Mouse (Mus musculus) bone marrow, adult 2 months (tissue): Measurements from ENCODE around the gene Zbtb12.

Experiments used
- CTCF ChIP-seq: fragments of 200-500 bp; IDR thresholded peaks from 2 replicates; pipeline ENCODE4 v1.5.1; 2011; ENCODE audit warnings: low read length, control low read depth; ENCODE audit not compliant: control insufficient read depth, insufficient read depth
- POLR2A ChIP-seq: fragments of 200-500 bp; IDR thresholded peaks from 2 replicates; pipeline ENCODE4 v1.6.1; 2011; ENCODE audit warnings: low read depth, mild to moderate bottlenecking, control low read depth, low read length, borderline replicate concordance; ENCODE audit not compliant: control insufficient read depth

DNA sequence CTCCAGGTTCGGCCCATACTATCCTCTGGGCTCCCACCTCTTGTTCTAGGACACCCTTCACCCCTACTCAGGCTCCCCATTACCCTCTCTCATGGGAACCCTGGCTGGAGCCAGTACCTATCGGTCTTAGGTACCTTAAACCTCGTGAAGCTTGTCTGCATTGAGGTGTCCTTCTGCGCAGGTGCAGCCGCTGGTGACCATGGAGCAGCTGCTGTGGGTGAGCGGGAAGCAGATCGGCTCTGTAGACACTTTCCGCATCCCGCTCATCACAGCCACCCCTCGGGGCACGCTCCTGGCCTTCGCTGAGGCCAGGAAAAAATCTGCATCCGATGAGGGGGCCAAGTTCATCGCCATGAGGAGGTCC lies 52.4 kb downstream of the Zbtb12 start:
- TF ChIP-seq POLR2A (no peak), CTCF (no peak)
